In the genomic region with DNA sequence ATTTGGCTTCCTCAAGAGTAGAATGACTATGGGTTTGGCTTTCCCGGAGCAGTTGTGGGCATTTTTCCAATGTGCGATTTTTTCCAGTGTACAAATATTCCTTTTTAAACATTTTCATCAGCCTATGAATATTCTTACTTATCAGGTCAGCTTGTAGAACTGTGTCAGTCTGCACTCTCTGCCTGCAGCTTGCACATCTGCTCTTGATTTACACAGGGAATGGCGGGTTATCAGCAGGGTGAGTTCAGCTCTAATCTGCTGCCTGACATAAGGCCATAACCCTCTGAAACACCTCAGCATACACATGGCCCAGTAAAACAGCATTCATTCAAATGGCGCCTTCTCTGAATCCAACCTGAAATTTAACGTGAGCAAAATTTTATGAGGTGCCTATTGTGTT, we compare ENCODE assay signal across 9 mouse cellular contexts.
DNase-seq lines count a peak whose midpoint lies in the region; ATAC-seq lines count a peak whose summit lies in the region.
"Had no signal": no experiment of that assay in that cellular context is flagged by ENCODE, and none has a peak within 500 bp of the region (broad histone marks: within the 10 kb centered on the region; RNA-seq: fewer than 3 reads in every experiment).

No protein-coding gene starts in this region.

- no peak for ATAC-seq in embryonic facial prominence, embryonic 13.5 days (ENCODE audit: insufficient number of reproducible peaks, insufficient read depth, low FRiP score, low TSS enrichment, low read depth)
- ATAC-seq: inflammation-experienced regulatory T-cells, adult 6 months had no signal

- no peaks in the 10 kb centered on the region for H3K9me3 ChIP-seq in embryonic facial prominence, embryonic 13.5 days

- H3K4me3 ChIP-seq in embryonic facial prominence, embryonic 13.5 days, result no peak overlapping the region

- no peak overlapping the region for H3K4me2 ChIP-seq in embryonic facial prominence, embryonic 13.5 days

- intact Hi-C loops in gastrocnemius, postnatal 36 days (cut with DNase I), result no loop called here

- H3K27ac ChIP-seq in embryonic facial prominence, embryonic 13.5 days, result peak overlapping the region; percentile 40; the same call in 1 of the 2 replicates

- H3K4me1 ChIP-seq in embryonic facial prominence, embryonic 13.5 days, result peaks cover 18% of the 10 kb centered on the region

- DNase-seq in gastrocnemius, adult 18-20 months (ENCODE audit: low spot score), result peak; percentile 12
- no peak for DNase-seq in gastrocnemius, postnatal 36 days
- DNase-seq in kidney, postnatal 10 days, result peak; percentile 17
- DNase-seq in kidney, adult 8-10 months, result no peak
- DNase-seq in 3T3-L1 (ENCODE audit: low read depth, low spot score), result peak; percentile 50
- DNase-seq in right cerebral cortex, postnatal 36 days (ENCODE audit: low spot score in 2 of 2), result no peak
- no peak for DNase-seq in adrenal gland, adult 8-10 months

- no peak overlapping the region for H3K9ac ChIP-seq in embryonic facial prominence, embryonic 13.5 days

- whole genome bisulfite sequencing in embryonic facial prominence, embryonic 13.5 days, result 38% methylated on average over 5 of the region's 5 CpGs

- H3K36me3 ChIP-seq in embryonic facial prominence, embryonic 13.5 days, result no peaks in the 10 kb centered on the region

- no peaks in the 10 kb centered on the region for H3K27me3 ChIP-seq in embryonic facial prominence, embryonic 13.5 days

Comparison
In these comparisons a context has a peak if more than half of its experiments do, and no peak if none do; other contexts are left out.
1. DNase-seq: peak in gastrocnemius, adult 18-20 months (single experiment), kidney, postnatal 10 days (single experiment) and 3T3-L1 (single experiment); none in gastrocnemius, postnatal 36 days (0 of 2), kidney, adult 8-10 months (0 of 2), right cerebral cortex, postnatal 36 days (0 of 2) and adrenal gland, adult 8-10 months (single experiment).